Mouse (Mus musculus) kidney, postnatal 14 days (tissue): Measurements from ENCODE around the gene Lypd4.
"Not testable (repeated sequence)": the region's sequence is repeated elsewhere in the genome, so short reads cannot be mapped to it uniquely, and the experiment has no call there.

Experiments used
- DNase-seq: peaks from one replicate; pipeline ENCODE4 v3.0.0; 2022; ENCODE audit warnings: mixed read lengths

The Lypd4 gene

GRCm38 (mm10) chr7:24887096-24887495, 17.4 kb upstream of the Lypd4 start:
- no peak for DNase-seq

DNA sequence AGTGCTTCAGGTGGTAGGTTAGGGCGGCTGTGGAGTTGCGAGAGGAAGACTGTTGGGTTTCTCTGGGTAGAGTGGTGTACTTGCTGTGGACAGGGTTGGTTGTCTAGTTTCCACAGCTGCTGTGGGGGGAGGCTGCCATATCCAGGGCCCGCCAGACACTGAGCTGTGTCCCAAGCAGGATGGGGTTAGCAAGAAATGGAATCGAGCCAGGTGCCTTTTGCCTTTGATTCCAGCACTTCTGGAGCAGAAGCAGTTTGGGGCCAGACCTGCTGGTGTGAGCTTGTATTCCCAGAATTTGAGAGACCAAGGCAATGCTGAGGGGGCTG, 16.5 kb upstream of the Lypd4 start:
- DNase-seq: peak; percentile 52

DNA sequence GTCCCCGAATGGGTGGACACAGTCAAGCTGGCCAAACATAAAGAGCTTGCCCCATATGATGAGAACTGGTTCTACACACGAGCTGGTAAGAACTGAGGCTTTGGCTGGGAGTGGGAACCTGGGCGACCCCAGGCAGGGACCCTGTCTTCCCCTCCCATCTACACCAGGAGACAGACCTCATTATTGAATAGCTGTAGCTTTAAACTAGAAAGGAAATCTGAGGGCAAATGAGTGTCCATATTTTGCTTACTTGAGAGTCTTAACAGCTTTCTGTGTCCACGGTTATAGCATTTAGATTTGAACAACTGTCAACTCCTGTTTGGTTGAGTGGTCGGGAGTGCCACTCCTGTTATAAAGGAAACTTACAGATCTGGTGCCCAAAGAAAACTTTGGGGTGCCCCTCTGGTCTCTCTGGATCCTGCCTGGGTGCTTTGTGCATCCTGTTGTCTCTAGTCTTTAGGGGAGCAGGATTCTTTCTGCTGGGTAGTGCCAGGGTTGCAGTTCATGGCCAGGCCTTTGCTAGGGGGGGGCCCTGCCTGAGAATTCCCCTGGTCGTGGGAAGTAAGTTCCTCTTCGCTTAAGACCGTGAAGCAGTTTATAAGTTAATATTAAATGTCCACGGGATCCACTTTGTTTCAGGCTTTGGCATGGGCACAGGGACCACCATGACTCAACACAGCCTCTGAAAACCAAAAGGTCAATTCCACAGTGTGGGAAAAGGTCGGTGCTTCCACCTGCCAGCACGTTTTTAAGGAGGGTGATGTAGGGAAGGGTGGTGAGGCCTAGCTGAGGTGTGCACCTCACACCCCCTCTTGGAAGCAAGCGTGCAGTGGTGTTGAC, 15.9 kb upstream of the Lypd4 start:
- DNase-seq: no peak

- peak; percentile 45 for DNase-seq
Measured at GRCm38 (mm10) chr7:24884693-24885291, 15.1 kb upstream of the Lypd4 start.

DNA sequence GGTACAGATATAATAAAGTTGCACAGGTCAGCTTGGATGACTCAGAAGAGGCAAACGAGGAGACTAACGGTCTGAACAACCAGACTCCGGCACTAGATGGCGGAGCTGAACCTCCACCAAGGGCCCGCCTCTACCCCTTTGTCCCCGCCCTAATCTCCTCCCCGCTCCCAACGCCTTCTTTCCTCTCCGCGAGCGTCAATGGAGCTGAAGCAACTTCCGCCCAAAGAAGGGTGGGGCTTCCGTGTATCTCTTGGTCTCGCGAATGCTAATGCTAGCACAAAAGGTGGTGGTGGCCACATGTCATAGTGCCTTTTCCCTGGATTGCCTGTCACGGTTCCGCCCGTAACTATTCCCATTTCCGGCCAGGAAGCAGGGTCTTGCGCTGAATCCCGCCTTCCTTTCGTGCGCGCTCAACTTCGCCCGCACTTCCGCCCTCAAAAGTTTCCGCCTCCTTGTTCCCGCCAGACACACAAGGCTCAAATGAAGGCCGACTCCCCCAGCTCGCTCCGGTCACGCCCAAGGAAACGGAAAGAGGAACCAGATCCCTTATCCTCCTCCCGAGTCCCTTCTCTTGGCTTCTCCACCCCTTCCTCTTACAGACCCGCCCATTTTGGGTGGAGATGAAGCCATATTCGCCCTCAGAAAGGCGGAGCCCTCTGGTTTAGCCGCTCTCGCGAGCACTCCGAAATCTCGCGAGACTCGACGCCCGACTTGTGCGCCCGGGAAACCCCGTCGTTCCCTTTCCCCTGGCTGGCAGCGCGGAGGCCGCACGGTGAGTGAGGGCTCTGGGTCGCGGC, 14.4 kb upstream of the Lypd4 start, which contains the start of gene Rps19:
Gene Rps19 (plus strand): TSS at position 476 of the 797 bp plus-strand sequence.
- peak; percentile 99 for DNase-seq

- DNase-seq: no peak
Measured at GRCm38 (mm10) chr7:24882416-24883199, 12.9 kb upstream of the Lypd4 start.

DNA sequence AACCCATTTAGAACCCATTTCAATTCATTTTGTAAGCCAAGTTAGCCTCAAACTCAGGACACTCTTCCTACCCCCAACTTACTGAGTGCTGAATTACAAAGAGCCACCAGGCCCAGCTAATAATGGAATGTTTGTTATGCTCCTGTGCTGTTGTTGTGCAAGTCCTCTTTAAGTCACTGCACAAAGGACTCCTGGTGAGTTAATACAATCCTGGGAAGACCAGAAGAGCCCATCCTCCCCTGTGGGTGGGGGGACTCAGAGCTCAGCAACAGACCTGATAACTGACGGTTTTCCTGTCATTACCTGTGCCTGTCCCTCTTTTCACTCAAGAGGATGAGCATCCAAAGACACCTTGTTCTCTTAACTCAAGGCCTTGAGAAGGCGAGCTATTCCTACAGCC, 9.9 kb upstream of the Lypd4 start:
- DNase-seq: no peak

- no peak for DNase-seq
Measured at GRCm38 (mm10) chr7:24877588-24877987, 7.8 kb upstream of the Lypd4 start.

GRCm38 (mm10) chr7:24869080-24869479, 661 bp downstream of the Lypd4 start:
- no peak for DNase-seq

- no peak for DNase-seq
Measured at GRCm38 (mm10) chr7:24864156-24864555, 5.6 kb downstream of the Lypd4 start.

- DNase-seq: no peak
Measured at GRCm38 (mm10) chr7:24862853-24863252, 6.9 kb downstream of the Lypd4 start.

GRCm38 (mm10) chr7:24861913-24862312, 7.8 kb downstream of the Lypd4 start, which contains the start of gene Gm9844:
Gene Gm9844 (plus strand): TSS chr7:24862213.
- DNase-seq: no peak

- DNase-seq: no peak
Measured at GRCm38 (mm10) chr7:24859234-24859633, 10.5 kb downstream of the Lypd4 start.

- no peak for DNase-seq
Measured at GRCm38 (mm10) chr7:24856460-24857120, 13.2 kb downstream of the Lypd4 start.

DNA sequence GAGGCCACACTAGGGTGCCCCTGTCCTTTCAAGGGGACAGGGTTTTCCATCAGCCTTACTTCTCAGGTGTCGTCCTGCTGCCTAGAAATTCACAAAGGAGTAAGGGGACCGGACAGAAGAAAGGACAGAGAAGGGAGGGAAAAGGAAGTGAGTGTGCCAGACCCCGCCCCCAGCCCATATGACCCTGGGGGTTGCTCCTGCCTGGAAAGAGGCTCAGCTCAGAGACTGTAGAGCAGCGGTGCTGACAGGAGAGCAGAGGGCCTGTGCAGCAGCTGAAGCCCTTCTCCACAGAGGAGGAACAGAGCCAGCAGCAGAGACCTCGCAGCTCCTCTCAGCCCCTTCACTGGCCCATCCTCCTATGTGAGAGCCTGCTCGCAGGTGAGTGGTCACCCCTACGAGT, 16.0 kb downstream of the Lypd4 start:
- DNase-seq: no peak

GRCm38 (mm10) chr7:24853233-24853563, 16.5 kb downstream of the Lypd4 start:
- DNase-seq: no peak

DNA sequence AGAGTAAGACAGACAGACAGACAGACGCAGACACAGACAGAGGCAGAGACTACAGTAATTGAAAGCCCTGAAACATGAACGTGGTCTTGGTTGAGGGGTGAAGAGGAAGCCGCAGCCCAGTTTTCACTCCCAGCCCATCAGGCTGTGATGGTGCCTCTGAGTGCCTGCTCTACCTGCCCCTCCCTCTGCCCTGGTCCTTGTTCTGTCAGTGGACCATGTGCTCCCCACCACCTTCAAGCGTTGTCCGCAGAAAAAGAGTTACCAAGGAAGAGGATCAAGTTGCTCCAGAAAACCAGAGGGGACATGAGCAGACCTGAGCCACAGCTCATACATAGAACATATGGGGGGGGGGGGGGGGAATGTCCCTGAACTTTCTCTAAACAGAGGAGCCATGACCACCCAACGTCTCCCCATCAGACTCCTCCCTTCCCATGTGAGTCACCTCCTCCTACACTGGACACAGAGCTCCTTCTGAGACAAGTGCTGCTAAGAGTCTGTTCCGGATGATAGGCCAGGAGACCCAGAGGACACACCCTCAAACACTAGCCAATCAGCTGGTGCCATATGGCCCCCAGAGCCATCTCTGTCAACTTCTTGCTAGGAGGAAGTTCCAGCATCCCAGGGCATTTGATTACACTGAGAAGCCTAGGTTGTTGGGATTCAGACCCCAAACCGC, 17.0 kb downstream of the Lypd4 start:
- DNase-seq: no peak

DNA sequence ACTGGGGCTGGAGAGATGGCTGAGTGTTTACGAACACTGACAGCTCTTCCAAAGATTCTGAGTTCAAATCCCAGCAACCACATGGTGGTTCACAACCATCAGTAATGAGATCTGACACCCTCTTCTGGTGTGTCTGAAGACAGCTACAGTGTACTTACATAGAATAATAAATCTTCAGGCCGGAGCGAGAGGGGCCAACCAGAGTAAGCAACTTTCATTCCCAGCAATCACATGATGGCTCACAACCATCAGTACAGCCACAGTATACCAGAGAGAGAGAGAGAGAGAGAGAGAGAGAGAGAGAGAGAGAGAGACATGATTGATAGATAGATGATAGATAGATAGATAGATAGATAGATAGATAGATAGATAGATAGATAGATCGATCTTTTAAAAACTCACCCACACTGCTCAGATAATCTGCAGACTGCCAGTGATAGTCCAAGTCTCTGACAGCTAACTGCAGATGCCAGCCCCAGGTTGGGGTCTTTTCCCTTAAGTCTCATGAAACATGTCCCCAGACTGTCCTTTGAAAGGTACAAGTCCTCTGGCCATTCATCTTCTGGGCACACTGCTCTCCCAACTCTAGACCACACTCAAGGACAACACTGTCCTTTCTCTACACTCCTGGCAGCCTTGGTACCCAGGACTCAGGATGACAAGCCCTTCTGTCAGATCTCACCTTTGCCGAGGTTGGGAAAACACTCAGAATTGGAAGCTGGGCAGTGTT, 18.0 kb downstream of the Lypd4 start:
- DNase-seq: no peak

DNA sequence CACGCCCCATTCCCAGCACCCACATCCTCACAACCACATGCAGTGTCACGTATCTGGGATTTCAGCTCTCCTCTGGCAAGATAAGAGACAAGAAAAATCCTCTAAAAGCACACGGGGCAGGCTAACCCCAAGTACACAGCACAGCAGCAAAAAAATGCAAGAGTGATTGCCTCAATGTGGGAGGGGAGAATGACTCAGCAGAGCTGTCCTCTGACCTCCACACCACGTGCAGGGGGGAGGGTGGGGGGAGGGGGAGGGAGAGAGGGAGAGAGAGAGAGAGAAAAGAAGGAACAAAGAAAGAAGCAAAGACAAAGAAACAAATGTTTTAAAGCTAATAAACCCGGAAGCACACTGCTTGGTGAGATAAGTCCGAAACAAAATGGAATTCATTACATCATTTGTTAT, 18.8 kb downstream of the Lypd4 start:
- no peak for DNase-seq

- DNase-seq: no peak
Measured at GRCm38 (mm10) chr7:24850162-24850561, 19.6 kb downstream of the Lypd4 start.

DNA sequence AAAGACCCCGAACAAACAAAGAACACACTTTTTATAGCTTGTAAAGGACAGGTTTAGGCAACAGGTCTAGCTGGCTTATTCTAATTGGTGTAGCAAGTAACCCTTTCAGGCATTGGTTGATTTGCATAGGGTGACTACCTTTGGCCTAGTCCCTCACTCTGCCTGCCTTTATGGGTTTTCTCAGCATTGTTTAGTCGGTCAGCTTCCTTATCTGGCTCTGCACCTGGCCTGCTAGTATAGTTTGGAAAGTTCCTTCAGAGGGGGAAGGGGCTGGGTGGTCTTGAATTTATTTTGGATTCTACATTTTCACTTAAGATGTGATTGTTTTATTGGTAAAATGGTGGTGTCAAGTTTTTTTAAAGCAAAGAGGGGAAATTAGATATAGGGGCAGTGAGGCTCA, 23.2 kb downstream of the Lypd4 start:
- DNase-seq: not testable (repeated sequence)
